Mouse (Mus musculus): ENCODE data around the gene Ddah2.
"Not testable (repeated sequence)": the region's sequence is repeated elsewhere in the genome, so short reads cannot be mapped to it uniquely, and the experiment has no call there.

The Ddah2 gene

GRCm38 (mm10) chr17:35026206-35026605 lies 32.6 kb upstream of the Ddah2 start:
- CTCF ChIA-PET = interaction anchor here (0.6 to 0.7 kb wide), 4 partner anchors 19 to 241 kb away, joined by 4 to 5 read pairs (median 4); no protein-coding TSS in a partner anchor

- CTCF ChIA-PET = interaction anchor here (0.6 to 1.2 kb wide), 2 partner anchors 19 to 357 kb away, joined by 4 to 5 read pairs; partner anchors contain the start of gene Msh5
These were observed 31.4 kb upstream of the Ddah2 start, which contains the start of gene Sapcd1 for GRCm38 (mm10) chr17:35027277-35028068. TSS of gene Sapcd1 (minus strand) at chr17:35028016.

GRCm38 (mm10) chr17:35028315-35028714 lies 30.5 kb upstream of the Ddah2 start:
- CTCF ChIA-PET = interaction anchor here (0.6 to 1.2 kb wide), 3 partner anchors 18 to 356 kb away, joined by 4 to 5 read pairs (median 5); partner anchors contain the start of gene Msh5

- CTCF ChIA-PET = interaction anchor here (0.6 to 1.2 kb wide), 2 partner anchors 30 to 81 kb away, joined by 3 to 5 read pairs; no protein-coding TSS in a partner anchor
These were observed 28.9 kb upstream of the Ddah2 start for GRCm38 (mm10) chr17:35029691-35030532.

GRCm38 (mm10) chr17:35031272-35031671 lies 27.6 kb upstream of the Ddah2 start:
- CTCF ChIA-PET = no interaction called here

GRCm38 (mm10) chr17:35031880-35032279 lies 27.0 kb upstream of the Ddah2 start:
- CTCF ChIA-PET = no interaction called here

- CTCF ChIA-PET = no interaction called here
These were observed 26.4 kb upstream of the Ddah2 start for GRCm38 (mm10) chr17:35032323-35032870.

- CTCF ChIA-PET = not testable (repeated sequence)
These were observed 25.1 kb upstream of the Ddah2 start for GRCm38 (mm10) chr17:35033703-35034102.

- CTCF ChIA-PET = interaction anchor here (0.6 to 0.7 kb wide), 2 partner anchors 12 to 90 kb away, joined by 3 read pairs; no protein-coding TSS in a partner anchor
These were observed 23.9 kb upstream of the Ddah2 start for GRCm38 (mm10) chr17:35034896-35035295.

- CTCF ChIA-PET = interaction anchor here (0.7 kb wide), 1 partner anchor 206 kb away, joined by 3 read pairs; no protein-coding TSS in a partner anchor
These were observed 19.5 kb upstream of the Ddah2 start for GRCm38 (mm10) chr17:35039121-35039873.

- CTCF ChIA-PET = interaction anchor here (1.3 kb wide), 1 partner anchor 20 kb away, joined by 3 read pairs; no protein-coding TSS in a partner anchor
These were observed 15.0 kb upstream of the Ddah2 start for GRCm38 (mm10) chr17:35043794-35044193.

- CTCF ChIA-PET = interaction anchor here (1.3 kb wide), 2 partner anchors 17 to 21 kb away, joined by 3 to 5 read pairs; partner anchors contain the start of gene Sapcd1
These were observed 13.7 kb upstream of the Ddah2 start for GRCm38 (mm10) chr17:35044904-35045806.

GRCm38 (mm10) chr17:35045807-35046680 lies 12.8 kb upstream of the Ddah2 start:
- CTCF ChIA-PET = interaction anchor here (1.3 kb wide), 1 partner anchor 18 kb away, joined by 5 read pairs; the partner anchor contains the start of gene Sapcd1

GRCm38 (mm10) chr17:35046681-35047455 lies 12.0 kb upstream of the Ddah2 start, which contains the start of gene Msh5:
TSS of gene Msh5 (minus strand) at chr17:35046745.
- CTCF ChIA-PET = interaction anchor here (0.6 to 1.5 kb wide), 3 partner anchors 12 to 182 kb away, joined by 3 to 5 read pairs (median 5); partner anchors contain the start of genes Ddah2 and Sapcd1

- CTCF ChIA-PET = interaction anchor here (0.6 to 1.5 kb wide), 4 partner anchors 11 to 181 kb away, joined by 3 to 5 read pairs (median 3); partner anchors contain the start of gene Ddah2
These were observed 11.1 kb upstream of the Ddah2 start for GRCm38 (mm10) chr17:35047688-35048087.

GRCm38 (mm10) chr17:35048149-35048931 lies 10.5 kb upstream of the Ddah2 start:
- CTCF ChIA-PET = interaction anchor here (0.8 to 1.5 kb wide), 3 partner anchors 11 to 47 kb away, joined by 3 to 5 read pairs (median 3); partner anchors contain the start of gene Ddah2

Data from spleen, embryonic (tissue).